Mouse (Mus musculus): Measurements from ENCODE around the gene Mon2. TPM values are rescaled to one million over a fixed set of nuclear protein-coding genes. Genes with fewer than 3 reads are reported as not detected.

The Mon2 gene
- total RNA-seq (2023; ENCODE audit: inconsistent age) = 129 to 154 TPM (median 148 TPM) in 4 replicates

GRCm38 (mm10) chr10:123076245-123077023 lies at the start of gene Mon2:
Gene Mon2, minus strand, starts transcription at chr10:123076505.

Other genes with a start within 250 kb of the Mon2 start
- gene Usp15, start 120.5 kb upstream of the Mon2 start, total RNA-seq (2023; ENCODE audit: inconsistent age) = 111 to 129 TPM (median 119 TPM) in 4 replicates
- gene Fam19a2, start 187.5 kb upstream of the Mon2 start, total RNA-seq (2023; ENCODE audit: inconsistent age) = not detected in 4 replicates